Mouse (Mus musculus): ENCODE results near the gene Srprb.

The Srprb gene

DNA sequence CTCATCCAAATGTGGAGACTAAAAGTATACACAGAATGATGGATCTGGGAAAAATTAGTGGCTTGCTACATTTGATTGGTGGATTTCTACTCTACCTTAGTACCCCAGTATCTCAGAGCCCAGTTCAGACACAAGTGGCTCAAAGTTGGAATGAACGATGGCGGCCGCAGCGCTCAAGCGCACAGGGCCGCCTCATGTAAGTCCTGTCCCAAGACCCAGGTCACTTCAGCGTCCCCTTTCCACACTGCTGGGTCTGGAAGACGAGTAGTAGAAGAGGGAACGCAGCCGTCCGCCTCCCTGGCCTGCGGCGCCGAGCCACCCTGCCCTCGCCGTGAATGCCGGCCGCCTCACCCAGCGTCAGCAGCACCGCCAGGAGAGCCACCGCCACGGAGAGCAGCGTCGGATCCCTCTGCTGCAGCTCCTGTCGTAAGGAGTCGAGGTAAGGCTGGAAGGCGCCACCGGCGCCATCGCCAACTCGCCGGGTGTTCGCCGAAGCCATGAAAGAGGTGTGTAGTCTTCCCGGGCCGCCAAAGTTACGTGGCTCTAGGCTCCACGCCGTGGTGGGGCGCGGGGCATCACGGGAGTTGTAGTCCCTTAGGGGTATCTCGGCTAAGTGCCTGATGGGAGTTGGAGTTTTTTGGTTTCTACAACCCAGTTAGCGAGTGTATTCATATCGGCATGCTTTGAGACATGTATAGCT, at the start of gene Srprb:
Gene Srprb (minus strand): TSS at position 577 of the 700 bp plus-strand sequence.
- DNase-seq = peak; percentile 95

DNA sequence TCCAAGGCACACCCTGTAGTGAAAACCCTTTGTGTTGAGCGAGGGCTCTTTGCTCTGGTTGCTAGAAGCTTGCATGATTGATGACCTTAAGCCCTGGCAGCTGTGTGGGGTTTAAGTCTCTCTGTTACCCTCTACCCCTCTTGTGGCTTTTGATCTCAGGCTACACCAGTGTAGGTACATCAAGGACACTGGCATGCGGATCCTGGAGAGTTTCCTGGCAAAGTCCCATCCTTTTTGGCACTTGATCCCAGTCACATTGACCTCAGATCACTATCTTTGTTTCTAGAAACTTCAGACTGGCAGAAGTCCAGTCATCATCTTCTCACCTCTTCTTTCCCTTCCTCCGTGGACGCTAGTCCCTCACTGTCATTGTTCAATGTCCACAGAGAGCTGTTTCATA, 46.7 kb upstream of the Srprb start:
- no peak for DNase-seq

DNA sequence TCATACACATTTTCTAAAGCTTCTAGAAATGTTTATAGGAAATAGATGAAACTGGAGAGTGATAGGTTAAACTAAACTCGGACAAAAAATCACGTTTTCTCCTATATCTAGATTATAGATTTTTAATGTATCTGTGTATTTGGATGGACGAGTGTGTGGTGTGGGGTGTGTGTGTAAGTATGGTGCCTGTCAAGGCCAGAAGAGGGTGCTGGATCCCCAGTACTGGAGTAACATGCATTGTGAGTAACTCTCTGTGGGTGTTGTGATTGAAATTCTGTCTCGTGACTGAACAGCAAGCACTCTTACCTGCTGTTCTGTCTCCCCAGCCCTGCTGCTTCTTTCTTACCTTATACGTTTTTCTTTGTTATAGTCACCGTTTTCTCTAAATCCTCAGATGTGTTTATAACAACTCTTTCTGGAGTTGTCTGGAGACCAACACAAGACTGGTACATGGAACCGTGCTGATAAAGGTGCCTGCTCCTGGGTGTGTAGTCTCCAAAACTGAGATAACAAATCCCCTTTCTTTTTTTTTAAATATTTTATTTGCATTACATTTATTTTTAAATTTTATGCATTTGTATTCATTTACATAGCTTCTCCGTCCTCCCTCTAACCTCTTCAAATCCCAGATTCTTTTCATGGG, 44.7 kb upstream of the Srprb start:
- DNase-seq = no peak

DNA sequence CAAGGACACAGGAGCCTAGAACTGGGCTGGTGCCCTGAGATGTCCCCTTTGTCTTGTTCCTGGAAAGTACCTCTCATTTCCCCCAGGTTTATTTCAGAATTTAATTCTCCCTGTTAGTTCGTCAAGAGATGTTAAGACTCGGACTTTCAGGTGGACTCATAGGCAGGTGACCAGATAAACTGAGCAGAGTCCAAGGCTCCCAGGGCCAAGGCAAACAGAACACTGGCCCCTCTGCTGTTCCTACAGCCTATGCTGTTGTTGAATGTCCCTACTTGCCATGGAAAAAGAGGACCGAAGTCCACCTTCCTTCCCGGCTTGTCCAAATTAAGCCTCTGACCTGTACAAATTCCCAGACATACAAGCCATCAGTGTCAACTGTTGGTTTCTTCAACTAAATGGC, 41.7 kb upstream of the Srprb start:
- peak; percentile 15 for DNase-seq

DNA sequence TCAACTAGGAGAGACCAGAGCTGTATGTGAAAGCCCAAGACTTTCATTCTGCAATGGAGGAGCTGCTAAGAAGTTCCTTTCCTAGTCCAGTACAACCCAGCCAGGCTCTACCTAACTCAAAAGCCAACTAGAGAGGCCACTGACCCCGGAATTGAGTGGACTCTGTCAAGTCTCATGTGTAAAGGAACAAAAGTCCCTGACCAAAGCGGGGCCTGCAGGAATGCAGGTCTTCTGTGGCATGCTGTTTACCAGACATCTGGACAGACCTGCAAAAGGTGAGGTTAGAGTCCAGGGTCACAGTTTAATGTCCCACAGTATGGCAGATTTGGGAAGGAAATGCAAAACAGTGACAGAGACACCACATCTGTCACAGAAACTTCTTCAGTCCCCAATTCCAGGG, 39.3 kb upstream of the Srprb start:
- DNase-seq = peak; percentile 14

DNA sequence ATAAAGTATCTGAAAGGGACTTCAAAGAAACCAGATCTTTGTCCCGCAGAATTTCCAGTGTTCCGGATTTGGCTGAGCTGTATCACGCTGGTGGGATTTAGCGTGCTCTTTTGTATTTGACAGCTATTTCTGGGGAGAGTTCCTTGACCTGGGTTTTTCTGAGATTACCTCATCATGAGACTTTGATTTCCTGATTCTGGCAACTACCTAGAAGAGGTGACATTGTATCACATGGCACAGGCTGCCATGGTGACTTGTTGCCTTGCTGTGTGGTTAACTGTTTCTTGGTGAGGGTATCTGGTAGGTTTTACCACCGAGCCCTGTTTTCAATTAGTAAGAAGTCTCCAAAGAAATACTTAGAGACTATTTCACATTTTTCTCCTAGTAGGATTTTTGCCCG, 37.5 kb upstream of the Srprb start:
- no peak for DNase-seq

DNA sequence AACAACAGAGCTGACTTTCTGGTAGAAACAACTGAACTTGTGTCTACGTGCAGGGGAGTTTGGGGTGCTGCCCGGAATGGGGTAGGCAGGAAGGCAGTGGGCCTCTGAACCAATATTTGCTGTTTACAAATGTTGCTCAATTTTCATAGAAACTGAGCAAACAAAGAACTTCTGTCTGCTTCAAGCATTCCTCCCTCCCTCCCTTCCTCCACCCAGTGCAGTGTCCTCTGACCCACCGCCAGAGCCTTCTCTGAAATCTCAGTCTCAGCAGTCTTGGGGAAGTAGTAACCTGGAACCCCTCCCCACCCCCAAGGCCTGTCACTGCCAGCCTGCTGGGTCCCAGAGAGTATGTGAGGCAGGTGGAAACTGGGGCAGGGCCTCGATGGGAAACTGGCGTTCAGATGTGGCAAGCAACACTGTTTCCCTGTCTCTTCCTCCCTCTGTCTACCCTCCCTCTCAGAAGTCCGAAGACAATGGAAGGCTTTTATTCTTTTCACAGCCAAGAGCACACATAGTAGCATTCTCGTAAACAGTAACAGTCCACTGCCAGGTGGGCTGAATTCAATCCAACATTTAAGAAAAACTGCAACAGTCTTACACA, 32.7 kb upstream of the Srprb start:
- peak; percentile 14 for DNase-seq

DNA sequence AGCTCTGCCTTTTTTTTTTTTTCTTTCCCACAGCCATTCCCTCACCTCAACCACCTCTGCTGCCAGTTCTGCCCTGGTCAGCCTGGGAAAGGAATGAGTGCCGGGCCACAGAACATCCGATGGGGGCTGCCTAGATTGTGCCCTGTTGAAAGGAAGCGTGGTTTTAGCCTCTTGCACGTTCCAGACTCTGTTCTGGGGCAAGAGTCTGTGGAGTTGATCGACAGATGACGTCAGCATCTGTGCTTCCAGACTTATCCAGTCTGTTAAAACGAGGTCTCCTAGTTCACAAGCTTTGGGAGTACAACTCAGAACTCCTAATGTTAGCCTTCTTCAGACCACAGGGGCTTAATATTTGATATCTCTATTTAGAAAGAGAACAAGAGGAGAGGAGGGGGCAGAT, 32.1 kb upstream of the Srprb start:
- no peak for DNase-seq

DNA sequence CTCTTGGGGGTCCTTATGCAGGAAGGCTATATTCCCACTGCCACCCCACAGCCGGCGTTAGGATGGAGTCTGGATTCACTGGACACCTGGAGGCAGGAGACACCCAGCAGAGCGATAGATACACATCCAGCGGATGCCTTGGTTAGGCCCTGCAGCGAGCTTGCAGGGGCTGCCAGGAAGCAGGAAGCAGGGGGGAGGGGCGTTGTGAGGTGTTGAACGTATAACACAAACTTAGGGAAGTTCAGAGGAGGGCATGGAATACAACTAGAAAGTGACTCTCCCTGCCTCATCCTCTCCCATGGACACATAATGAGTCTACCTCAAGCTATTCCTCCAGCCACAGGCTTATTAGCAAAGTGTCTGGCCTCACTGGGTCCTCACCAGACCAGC, 31.1 kb upstream of the Srprb start:
- no peak for DNase-seq

DNA sequence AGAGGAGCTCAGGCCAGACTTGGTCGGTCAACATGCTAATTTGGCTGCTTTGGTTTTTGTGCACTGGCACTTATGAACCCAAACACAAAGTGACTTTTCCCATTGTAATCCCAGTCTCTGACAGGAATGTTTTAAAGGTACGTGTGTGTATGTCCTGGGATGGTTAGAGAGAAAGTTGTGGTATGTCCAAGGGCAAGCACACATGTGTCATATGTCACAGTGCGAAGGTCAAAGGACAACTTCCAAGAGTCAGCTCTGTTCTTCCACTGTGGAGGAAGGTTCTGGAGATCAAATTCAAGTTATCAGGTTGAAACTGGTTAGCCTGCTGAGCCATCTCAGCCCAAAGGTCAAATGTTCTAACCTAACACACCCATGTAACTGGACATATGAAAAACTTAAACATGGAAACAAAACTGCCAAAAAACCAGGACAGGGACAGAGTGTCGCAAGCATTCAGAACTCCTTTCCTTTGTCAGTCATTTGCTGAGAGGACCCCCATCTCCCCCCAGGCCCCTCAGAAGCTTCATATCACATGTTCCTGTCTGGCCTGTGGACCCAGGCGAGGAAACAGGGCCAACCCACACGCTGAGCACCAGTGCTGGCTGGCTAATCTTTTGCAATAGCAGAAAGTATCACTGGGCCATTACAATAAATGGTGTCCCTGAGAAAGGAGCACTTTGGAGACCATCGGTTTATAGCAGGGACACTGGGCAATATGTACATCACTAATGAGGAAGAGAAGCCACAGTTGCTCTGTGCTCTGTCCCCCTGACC, 30.5 kb upstream of the Srprb start:
- no peak for DNase-seq

DNA sequence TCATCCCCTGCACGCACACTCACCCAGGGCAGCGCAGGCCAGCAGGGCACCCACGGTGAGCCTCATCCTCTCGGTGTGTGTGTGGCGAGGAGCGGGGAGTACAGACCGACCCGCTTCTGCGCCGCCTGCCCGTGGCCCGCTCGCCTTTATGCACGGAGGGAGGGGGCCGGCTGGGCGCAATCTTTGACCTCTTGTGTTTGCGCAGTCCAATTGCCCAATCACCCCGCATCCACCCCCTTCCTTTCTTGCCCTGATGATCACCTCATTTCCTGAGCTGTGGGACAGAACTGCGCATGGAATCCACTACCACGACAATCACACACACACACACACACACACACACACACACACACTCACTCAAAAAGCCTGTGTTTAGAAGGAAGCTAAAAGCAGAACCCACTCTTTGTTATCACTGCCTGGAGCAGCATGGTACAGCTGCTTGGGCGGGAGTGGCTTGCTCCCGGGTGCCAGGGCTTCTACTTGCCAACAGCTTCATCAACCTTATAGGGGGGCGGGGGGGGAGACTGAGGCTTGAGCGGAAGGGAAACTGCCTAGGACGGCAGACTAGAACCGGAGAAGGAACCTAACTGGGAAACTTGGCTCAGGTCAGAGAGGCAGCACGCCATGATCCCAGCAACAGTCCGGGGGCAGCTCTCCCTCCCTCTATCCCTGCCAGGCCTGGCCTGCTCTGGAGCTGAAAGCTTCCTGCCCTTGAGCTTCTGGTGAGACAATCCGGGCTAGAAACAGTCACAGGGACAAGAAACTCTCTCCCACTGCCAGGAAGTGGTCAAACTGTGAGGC, 28.4 kb upstream of the Srprb start, which contains the start of the genes Gm20425 and Trf:
Gene Gm20425 (minus strand): TSS at position 157 of the 801 bp plus-strand sequence.
Gene Trf (minus strand): TSS at position 294 of the 801 bp plus-strand sequence.
- peak; percentile 62 for DNase-seq

DNA sequence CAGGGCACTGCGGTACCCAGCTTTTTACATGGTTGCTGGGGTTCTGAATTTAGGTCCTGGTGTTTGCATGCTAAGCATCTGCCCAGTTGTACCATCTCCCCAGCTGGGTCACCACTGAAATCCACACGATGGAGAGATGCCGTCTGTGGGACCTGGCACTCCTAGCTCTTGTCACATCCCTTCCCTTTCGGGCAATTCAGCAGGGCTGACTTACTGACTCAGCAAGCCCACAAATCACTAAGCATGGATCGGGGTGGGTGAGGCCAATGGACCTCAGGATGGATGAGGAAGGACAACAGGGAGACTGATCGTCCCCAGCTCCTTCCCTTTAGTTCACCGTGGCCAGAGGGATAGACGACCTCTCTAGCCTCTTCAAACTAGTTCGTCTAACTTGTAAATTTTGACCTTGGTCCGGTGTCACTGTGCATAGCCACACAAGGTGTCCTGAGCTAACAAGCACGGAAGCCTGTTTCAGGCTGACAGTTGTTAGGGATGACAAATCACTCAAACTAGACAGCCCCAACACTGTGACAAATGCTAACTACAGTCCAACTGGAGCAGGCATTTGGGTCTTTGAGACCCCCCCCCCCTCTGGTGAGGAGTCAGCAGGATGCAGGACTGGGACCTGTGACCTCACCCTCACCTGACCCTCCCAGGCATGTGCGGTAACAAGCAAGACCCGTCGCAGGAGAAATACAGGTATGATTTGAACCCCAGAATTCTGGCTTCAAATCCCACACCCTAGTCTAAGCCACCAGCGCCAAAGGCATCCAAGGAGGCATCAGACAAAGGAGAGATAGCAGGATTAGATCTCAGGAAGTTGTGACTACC, 27.3 kb upstream of the Srprb start:
- no peak for DNase-seq

DNA sequence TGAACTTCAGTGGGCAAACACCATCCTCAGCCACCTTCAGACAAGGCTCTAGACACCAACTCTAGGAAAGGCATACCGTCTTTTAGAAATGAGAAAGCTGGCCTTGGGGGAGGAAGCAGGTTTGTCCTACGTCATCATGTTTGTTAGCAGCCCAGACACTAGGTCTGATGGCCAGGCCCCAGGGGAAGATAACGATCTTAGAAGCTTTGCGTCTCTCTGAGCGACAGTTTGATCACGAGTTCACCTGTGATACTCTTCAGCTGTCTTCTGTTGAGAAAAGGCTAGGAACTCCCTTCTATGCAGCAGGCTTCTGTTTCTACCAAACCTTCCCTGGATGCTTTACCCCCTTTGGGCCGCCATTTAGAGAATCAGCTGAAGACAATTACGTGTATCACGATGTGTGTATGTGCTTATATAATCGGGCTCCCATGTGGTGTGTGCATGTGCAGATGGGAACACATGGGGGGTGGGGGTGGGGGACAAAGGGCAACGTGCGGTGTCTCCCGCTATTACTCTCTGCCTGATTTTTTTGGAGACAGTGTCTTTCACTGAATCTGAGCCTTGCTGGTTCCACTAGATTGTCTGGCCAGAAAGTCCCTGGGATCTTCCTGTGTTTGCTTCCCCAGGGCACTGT, 26.6 kb upstream of the Srprb start:
- no peak for DNase-seq

DNA sequence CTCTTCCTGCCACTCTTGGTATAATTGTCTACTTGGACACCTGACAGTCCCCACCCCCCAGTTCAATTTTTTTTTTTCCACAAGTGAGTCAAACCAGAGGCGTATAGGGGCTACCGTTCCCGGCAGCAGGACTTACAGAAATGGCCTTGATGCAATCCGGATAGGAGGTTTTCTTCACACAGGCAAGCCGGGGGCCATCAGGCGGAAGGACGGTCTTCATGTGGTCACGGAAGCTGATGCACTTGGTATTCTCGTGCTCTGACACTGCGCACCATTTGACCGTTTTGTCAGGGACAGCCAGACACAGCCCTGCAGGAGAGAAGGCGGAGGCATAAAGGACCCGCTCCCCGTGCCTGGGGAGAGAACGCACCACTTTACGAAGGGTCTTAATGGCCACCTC, 25.8 kb upstream of the Srprb start:
- no peak for DNase-seq

DNA sequence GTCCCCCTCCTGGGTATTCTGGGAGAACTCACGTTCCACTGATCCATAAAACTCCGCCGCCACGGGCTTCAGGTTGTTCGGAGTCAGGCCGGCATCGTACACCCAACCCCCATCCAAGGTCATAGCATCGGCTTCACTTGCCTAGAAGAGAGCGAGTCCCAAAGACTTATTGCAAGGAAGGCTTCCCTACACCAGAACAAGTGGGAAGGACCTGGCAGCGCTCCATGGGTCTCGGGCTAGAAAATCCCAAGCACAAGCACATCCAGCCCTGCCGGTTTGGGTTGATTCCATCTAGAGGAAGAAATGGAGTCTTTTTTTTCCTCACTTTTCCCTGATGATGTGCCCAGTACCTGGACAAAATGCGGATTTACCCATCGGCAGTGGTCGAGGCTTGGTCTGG, 24.9 kb upstream of the Srprb start:
- peak; percentile 42 for DNase-seq

DNA sequence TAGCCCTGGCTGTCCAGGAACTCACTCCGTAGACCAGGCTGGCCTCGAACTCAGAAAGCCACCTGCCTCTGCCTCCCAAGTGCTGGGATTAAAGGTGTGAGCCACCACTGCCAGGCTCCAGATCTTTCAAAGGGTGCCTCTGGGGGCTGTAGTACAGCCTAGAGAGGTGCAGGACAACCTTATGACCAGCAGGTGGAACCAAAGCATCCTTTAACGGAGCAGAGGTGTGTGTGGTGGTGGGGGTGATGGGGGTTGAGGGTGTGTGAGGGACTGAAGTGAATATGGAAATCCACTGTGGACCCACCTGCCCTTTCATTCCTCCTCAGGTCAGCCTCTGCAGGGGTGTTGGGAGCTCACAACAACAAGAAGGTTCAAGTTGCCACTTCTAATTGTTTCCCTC, 23.5 kb upstream of the Srprb start:
- DNase-seq = peak; percentile 25

DNA sequence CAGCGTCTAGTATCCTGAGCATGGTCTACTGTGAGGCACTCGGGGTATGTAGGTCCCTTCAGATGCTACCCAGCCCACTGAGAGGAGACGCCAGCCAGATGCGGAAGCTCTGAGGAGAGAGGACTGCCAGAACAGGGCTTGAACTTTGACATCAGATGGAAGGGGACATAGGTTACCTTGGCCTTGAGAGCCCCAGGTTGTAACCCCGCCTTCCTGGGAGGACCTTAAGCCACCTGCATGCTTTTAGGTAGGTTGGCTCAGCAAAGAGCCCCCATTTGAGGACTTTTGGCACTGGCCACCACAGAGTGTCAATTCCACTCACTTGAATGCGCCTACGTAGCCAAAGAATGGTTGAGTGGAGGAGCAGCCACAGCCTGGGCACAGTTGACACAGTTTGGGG, 22.8 kb upstream of the Srprb start:
- DNase-seq = no peak

DNA sequence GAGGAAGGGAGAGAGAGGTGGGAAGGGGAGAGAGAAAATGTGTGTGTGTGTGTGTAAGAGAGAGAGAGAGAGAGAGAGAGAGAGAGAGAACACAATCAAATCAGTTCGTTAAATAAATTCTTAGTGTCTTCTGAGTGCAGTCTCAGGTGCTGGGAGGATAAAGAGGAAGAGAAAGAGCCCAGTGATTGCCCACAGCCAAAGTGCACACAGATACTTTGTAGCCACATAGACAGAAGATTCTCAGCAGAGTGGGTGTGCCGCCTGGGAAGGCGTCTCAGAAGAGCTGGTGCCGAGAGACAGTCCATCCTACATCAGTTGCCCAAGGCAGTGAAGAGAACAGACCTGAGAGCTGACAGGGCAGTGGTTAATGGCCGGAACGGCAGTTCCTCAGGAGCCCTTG, 12.3 kb upstream of the Srprb start:
- DNase-seq = no peak

DNA sequence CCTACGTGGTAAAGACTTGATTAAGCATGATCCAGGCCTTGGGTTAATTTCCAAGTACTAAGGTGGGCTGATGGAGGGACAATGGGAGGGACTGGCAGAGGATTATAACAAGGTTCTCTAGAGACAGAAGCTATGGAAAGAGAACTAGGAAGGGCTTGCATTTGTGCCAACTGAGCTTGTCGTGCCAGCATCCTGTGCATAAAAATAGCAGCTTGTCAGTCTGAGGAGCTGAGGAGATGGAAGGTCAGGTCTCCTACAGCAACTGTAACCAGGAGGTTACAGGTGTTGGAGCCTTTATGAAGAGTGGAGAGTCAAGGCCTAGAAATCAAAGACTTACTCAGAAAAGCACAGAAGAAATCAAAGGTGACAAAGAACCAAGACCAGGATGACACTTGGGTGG, 11.7 kb upstream of the Srprb start:
- DNase-seq = no peak

DNA sequence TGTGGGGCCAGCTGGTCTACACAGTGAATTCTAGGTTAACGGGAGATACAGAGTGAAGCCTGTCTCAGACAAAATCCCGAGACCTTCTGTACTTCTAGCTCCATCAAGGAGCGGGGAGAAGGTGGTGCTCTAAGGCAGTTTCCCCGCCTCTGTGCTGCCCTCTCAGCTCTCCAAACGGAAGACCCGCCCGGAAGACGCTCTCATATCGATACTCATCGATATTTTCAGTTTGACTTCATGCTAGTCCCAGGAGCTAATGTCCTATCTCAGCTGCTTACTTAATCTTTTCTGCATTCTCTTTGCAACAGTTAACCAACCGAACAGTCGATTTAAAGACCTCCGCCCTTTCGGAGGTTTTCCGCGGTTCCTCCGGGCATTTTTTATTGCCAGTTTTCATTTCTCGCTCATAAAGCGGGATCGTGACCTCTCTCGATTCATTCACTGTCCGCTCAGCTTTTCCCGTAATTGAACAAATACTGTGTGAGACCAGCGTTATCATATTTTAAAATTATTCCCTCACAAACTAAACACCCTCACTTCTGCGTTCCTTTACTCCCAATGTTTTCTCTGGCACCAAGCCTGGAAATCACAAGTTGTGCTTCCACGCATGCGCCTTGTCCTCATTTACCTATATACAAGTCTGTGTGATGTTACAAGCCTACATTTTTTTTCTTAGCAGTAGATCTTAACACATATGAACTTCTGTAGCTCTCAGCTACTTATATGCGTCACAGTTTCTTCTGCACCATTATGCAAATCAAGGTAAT, 10.9 kb upstream of the Srprb start:
- peak; percentile 34 for DNase-seq

Data from kidney, postnatal 14 days (tissue).